Mouse (Mus musculus): ENCODE data around the gene Gm9044. TPM values are rescaled to one million over a fixed set of nuclear protein-coding genes. Genes with fewer than 3 reads are reported as not detected.
"Not testable (repeated sequence)": the region's sequence is repeated elsewhere in the genome, so short reads cannot be mapped to it uniquely, and the experiment has no call there.

Gm9044 gene
- total and polyA plus RNA-seq, 3 experiments = not detected

DNA sequence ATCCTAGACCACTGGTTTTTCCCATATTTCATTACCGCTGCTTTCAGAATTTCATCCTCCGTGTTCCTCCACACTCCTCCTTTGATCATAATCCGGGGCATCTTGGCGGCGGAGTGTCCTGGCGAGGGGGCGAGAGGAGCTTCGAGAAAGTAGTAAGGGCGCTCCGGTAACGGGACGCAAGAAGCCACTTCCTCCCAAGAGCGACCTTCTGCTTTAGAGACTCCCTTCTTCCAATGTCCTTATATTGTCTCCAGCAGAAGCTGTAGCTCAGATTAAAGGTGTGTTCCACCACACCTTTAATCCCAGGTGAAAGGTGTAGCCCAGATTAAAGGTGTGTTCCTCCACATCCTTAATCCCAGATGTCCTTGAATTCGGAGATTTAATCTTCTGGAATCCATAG, 5.5 kb upstream of the Gm9044 start, which contains the start of gene Gm9045:
Gene Gm9045 (minus strand): TSS at position 101 of the 400 bp plus-strand sequence.
- not testable (repeated sequence) for H3K27me3 ChIP-seq (ENCODE audit: control insufficient read depth in 1 of 2, insufficient read depth in 2 of 2, low read length in 2 of 2); DNase-seq (ENCODE audit: low read depth, low spot score); H3K9ac ChIP-seq (ENCODE audit: control insufficient read depth, low read depth, low read length, poor library complexity, severe bottlenecking); H3K9me3 ChIP-seq (replicated peaks; ENCODE audit: insufficient read depth, low read length); H3K4me1 ChIP-seq (ENCODE audit: control insufficient read depth in 1 of 2, insufficient read depth in 2 of 2, low read length in 2 of 2); H3K27ac ChIP-seq (ENCODE audit: control insufficient read depth, low read depth, low read length); H3K79me2 ChIP-seq (ENCODE audit: control insufficient read depth, insufficient read depth, low read length, poor library complexity); H3K4me3 ChIP-seq (ENCODE audit: control insufficient read depth in 1 of 2, insufficient read depth in 1 of 2, low read depth in 2 of 2, low read length in 2 of 2); H3K36me3 ChIP-seq (ENCODE audit: control insufficient read depth in 1 of 2, insufficient read depth in 2 of 2, low read length in 2 of 2)

DNA sequence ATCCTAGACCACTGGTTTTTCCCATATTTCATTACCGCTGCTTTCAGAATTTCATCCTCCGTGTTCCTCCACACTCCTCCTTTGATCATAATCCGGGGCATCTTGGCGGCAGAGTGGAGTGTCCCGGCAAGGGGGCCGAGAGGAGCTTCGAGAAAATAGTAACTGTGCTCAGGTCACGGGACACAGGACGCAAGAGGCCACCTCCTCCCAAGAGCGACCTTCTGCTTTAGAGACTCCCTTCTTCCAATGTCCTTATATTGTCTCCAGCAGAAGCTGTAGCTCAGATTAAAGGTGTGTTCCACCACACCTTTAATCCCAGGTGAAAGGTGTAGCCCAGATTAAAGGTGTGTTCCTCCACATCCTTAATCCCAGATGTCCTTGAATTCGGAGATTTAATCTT, 5.3 kb downstream of the Gm9044 start, which contains the start of gene Gm9040:
Gene Gm9040 (minus strand): TSS at position 101 of the 400 bp plus-strand sequence.
- not testable (repeated sequence) for DNase-seq (ENCODE audit: low read depth, low spot score); H3K79me2 ChIP-seq (ENCODE audit: control insufficient read depth, insufficient read depth, low read length, poor library complexity); H3K4me1 ChIP-seq (ENCODE audit: control insufficient read depth in 1 of 2, insufficient read depth in 2 of 2, low read length in 2 of 2); H3K4me3 ChIP-seq (ENCODE audit: control insufficient read depth in 1 of 2, insufficient read depth in 1 of 2, low read depth in 2 of 2, low read length in 2 of 2); H3K9me3 ChIP-seq (replicated peaks; ENCODE audit: insufficient read depth, low read length); H3K9ac ChIP-seq (ENCODE audit: control insufficient read depth, low read depth, low read length, poor library complexity, severe bottlenecking); H3K36me3 ChIP-seq (ENCODE audit: control insufficient read depth in 1 of 2, insufficient read depth in 2 of 2, low read length in 2 of 2); H3K27me3 ChIP-seq (ENCODE audit: control insufficient read depth in 1 of 2, insufficient read depth in 2 of 2, low read length in 2 of 2); H3K27ac ChIP-seq (ENCODE audit: control insufficient read depth, low read depth, low read length)

GRCm38 (mm10) chr10:118319024-118319423, 13.2 kb downstream of the Gm9044 start:
- H3K9me3 ChIP-seq (replicated peaks; ENCODE audit: insufficient read depth, low read length) = no peaks in the 10 kb centered on the region
- no peak overlapping the region for H3K4me3 ChIP-seq (ENCODE audit: control insufficient read depth in 1 of 2, insufficient read depth in 1 of 2, low read depth in 2 of 2, low read length in 2 of 2)
- no peaks in the 10 kb centered on the region for H3K79me2 ChIP-seq (ENCODE audit: control insufficient read depth, insufficient read depth, low read length, poor library complexity)
- no peaks in the 10 kb centered on the region for H3K27me3 ChIP-seq (ENCODE audit: control insufficient read depth in 1 of 2, insufficient read depth in 2 of 2, low read length in 2 of 2)
- no peak overlapping the region for H3K9ac ChIP-seq (ENCODE audit: control insufficient read depth, low read depth, low read length, poor library complexity, severe bottlenecking)
- no peaks in the 10 kb centered on the region for H3K4me1 ChIP-seq (ENCODE audit: control insufficient read depth in 1 of 2, insufficient read depth in 2 of 2, low read length in 2 of 2)
- H3K27ac ChIP-seq (ENCODE audit: control insufficient read depth, low read depth, low read length) = no peak overlapping the region
- DNase-seq (ENCODE audit: low read depth, low spot score) = no peak
- no peak for TF ChIP-seq POLR2AphosphoS5 (IDR thresholded peaks at IDR 0.05; ENCODE audit: borderline replicate concordance, low read depth, low read length)
- TF ChIP-seq MXI1 (IDR thresholded peaks at IDR 0.05; ENCODE audit: low read depth, low read length) = no peak
- no peak for TF ChIP-seq NELFE (IDR thresholded peaks at IDR 0.05; ENCODE audit: low read depth, low read length)
- no peaks in the 10 kb centered on the region for H3K36me3 ChIP-seq (ENCODE audit: control insufficient read depth in 1 of 2, insufficient read depth in 2 of 2, low read length in 2 of 2)

DNA sequence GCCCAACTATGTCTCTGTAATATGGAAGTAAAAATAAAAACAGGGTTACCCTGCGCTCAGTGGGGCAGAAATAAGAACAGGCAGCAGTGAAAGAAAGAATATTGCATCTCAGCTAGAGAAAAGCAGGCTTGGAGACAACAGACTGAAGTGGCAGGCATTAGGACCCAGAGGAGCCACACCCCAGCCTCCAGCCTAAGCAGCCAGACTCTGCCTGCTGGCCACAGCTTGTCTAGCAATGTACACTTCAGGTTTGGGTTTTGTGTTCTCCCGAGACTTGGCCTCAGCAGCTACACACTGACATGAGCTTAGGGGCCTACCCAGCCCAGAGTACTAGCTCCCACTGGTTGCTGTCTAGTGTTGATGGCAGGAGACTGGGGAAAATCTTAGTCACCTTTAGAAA, 30.1 kb downstream of the Gm9044 start:
- not testable (repeated sequence) for H3K36me3 ChIP-seq (ENCODE audit: control insufficient read depth in 1 of 2, insufficient read depth in 2 of 2, low read length in 2 of 2); H3K4me1 ChIP-seq (ENCODE audit: control insufficient read depth in 1 of 2, insufficient read depth in 2 of 2, low read length in 2 of 2); H3K27ac ChIP-seq (ENCODE audit: control insufficient read depth, low read depth, low read length); H3K27me3 ChIP-seq (ENCODE audit: control insufficient read depth in 1 of 2, insufficient read depth in 2 of 2, low read length in 2 of 2); DNase-seq (ENCODE audit: low read depth, low spot score); H3K9me3 ChIP-seq (replicated peaks; ENCODE audit: insufficient read depth, low read length); H3K9ac ChIP-seq (ENCODE audit: control insufficient read depth, low read depth, low read length, poor library complexity, severe bottlenecking); H3K79me2 ChIP-seq (ENCODE audit: control insufficient read depth, insufficient read depth, low read length, poor library complexity); H3K4me3 ChIP-seq (ENCODE audit: control insufficient read depth in 1 of 2, insufficient read depth in 1 of 2, low read depth in 2 of 2, low read length in 2 of 2)

- Histone ChIP-seq H3K9me3 (replicated peaks; ENCODE audit: insufficient read depth, low read length) (no peaks in the 10 kb centered on the region), H3K4me1 (ENCODE audit: control insufficient read depth in 1 of 2, insufficient read depth in 2 of 2, low read length in 2 of 2) (no peaks in the 10 kb centered on the region), H3K27me3 (ENCODE audit: control insufficient read depth in 1 of 2, insufficient read depth in 2 of 2, low read length in 2 of 2) (no peaks in the 10 kb centered on the region), H3K9ac (ENCODE audit: control insufficient read depth, low read depth, low read length, poor library complexity, severe bottlenecking) (no peak within 1 kb of the TSS), H3K79me2 (ENCODE audit: control insufficient read depth, insufficient read depth, low read length, poor library complexity) (no peaks in the 10 kb centered on the region), H3K27ac (ENCODE audit: control insufficient read depth, low read depth, low read length) (no peak within 1 kb of the TSS), H3K36me3 (ENCODE audit: control insufficient read depth in 1 of 2, insufficient read depth in 2 of 2, low read length in 2 of 2) (no peaks in the 10 kb centered on the region), H3K4me3 (ENCODE audit: control insufficient read depth in 1 of 2, insufficient read depth in 1 of 2, low read depth in 2 of 2, low read length in 2 of 2) (no peak within 1 kb of the TSS)
- DNase-seq (ENCODE audit: low read depth, low spot score) = no peak
- TF ChIP-seq USF1 (IDR thresholded peaks at IDR 0.05; ENCODE audit: low read depth, low read length) (no peak), ZNF384 (IDR thresholded peaks at IDR 0.05; ENCODE audit: low read depth, low read length) (no peak), MAZ (IDR thresholded peaks at IDR 0.05; ENCODE audit: low read depth, low read length) (no peak), MEF2A (IDR thresholded peaks at IDR 0.05; ENCODE audit: extremely low read depth, insufficient replicate concordance, low read depth, low read length, poor library complexity, severe bottlenecking) (no peak)
These were observed 37.3 kb downstream of the Gm9044 start, which contains the start of gene Iltifb for GRCm38 (mm10) chr10:118294938-118295337. Gene Iltifb (minus strand): TSS chr10:118295038.

- H3K27ac ChIP-seq (ENCODE audit: control insufficient read depth, low read depth, low read length); DNase-seq (ENCODE audit: low read depth, low spot score); H3K79me2 ChIP-seq (ENCODE audit: control insufficient read depth, insufficient read depth, low read length, poor library complexity); H3K9me3 ChIP-seq (replicated peaks; ENCODE audit: insufficient read depth, low read length); H3K4me3 ChIP-seq (ENCODE audit: control insufficient read depth in 1 of 2, insufficient read depth in 1 of 2, low read depth in 2 of 2, low read length in 2 of 2); H3K9ac ChIP-seq (ENCODE audit: control insufficient read depth, low read depth, low read length, poor library complexity, severe bottlenecking); H3K27me3 ChIP-seq (ENCODE audit: control insufficient read depth in 1 of 2, insufficient read depth in 2 of 2, low read length in 2 of 2); H3K36me3 ChIP-seq (ENCODE audit: control insufficient read depth in 1 of 2, insufficient read depth in 2 of 2, low read length in 2 of 2); H3K4me1 ChIP-seq (ENCODE audit: control insufficient read depth in 1 of 2, insufficient read depth in 2 of 2, low read length in 2 of 2): not testable (repeated sequence)
These were observed 49.2 kb downstream of the Gm9044 start for GRCm38 (mm10) chr10:118283016-118283415.
